Mouse (Mus musculus): Measurements from ENCODE around the gene Vps8. TPM values are rescaled to one million over a fixed set of nuclear protein-coding genes. Genes with fewer than 3 reads are reported as not detected.
"Not testable (repeated sequence)": the region's sequence is repeated elsewhere in the genome, so short reads cannot be mapped to it uniquely, and the experiment has no call there.

The Vps8 gene
- polyA plus RNA-seq, 1 experiment from 2014 or later: 13.7 TPM

GRCm38 (mm10) chr16:21646496-21646895 is 223.6 kb downstream of the Vps8 start:
- WGBS: 79% methylated on average over 3 of the region's 3 CpGs
- Histone ChIP-seq H3K27ac (no peak overlapping the region), H3K27me3 (ENCODE audit: low read depth, poor library complexity, severe bottlenecking) (no peaks in the 10 kb centered on the region), H3K4me1 (peaks cover 16% of the 10 kb centered on the region), H3K4me3 (no peak overlapping the region), H3K9me3 (replicated peaks) (no peaks in the 10 kb centered on the region), H3K36me3 (peaks cover 1% of the 10 kb centered on the region; the same call in 1 of the 2 replicates)
- DNase-seq (ENCODE audit: low spot score): no peak

GRCm38 (mm10) chr16:21648800-21649199 is 225.9 kb downstream of the Vps8 start:
- Histone ChIP-seq H3K9me3 (replicated peaks) (no peaks in the 10 kb centered on the region), H3K27ac (no peak overlapping the region), H3K36me3 (no peaks in the 10 kb centered on the region), H3K4me3 (no peak overlapping the region), H3K27me3 (ENCODE audit: low read depth, poor library complexity, severe bottlenecking) (no peaks in the 10 kb centered on the region), H3K4me1 (peaks cover 17% of the 10 kb centered on the region)
- DNase-seq (ENCODE audit: low spot score): no peak
- WGBS: 89% methylated on average over 4 of the region's 4 CpGs

- no peaks in the 10 kb centered on the region for H3K9me3 ChIP-seq (replicated peaks)
- no peak for DNase-seq (ENCODE audit: low spot score)
- H3K27me3 ChIP-seq (ENCODE audit: low read depth, poor library complexity, severe bottlenecking): no peaks in the 10 kb centered on the region
- WGBS: 93% methylated on average over 3 of the region's 3 CpGs
- H3K4me3 ChIP-seq: no peak overlapping the region
- H3K27ac ChIP-seq: no peak overlapping the region
- H3K4me1 ChIP-seq: peaks cover 8% of the 10 kb centered on the region
- H3K36me3 ChIP-seq: no peaks in the 10 kb centered on the region
Observed at GRCm38 (mm10) chr16:21650289-21650688, 227.4 kb downstream of the Vps8 start.

GRCm38 (mm10) chr16:21651161-21651560 is 228.2 kb downstream of the Vps8 start:
- no peak overlapping the region for H3K27ac ChIP-seq
- DNase-seq (ENCODE audit: low spot score): no peak
- no peaks in the 10 kb centered on the region for H3K9me3 ChIP-seq (replicated peaks)
- no peaks in the 10 kb centered on the region for H3K36me3 ChIP-seq
- H3K4me3 ChIP-seq: no peak overlapping the region
- 83% methylated on average over 4 of the region's 4 CpGs for WGBS
- H3K27me3 ChIP-seq (ENCODE audit: low read depth, poor library complexity, severe bottlenecking): no peaks in the 10 kb centered on the region
- H3K4me1 ChIP-seq: peaks cover 8% of the 10 kb centered on the region

- H3K9me3 ChIP-seq (replicated peaks): no peaks in the 10 kb centered on the region
- 78% methylated on average over 15 of the region's 15 CpGs for WGBS
- peaks cover 8% of the 10 kb centered on the region for H3K4me1 ChIP-seq
- no peak for DNase-seq (ENCODE audit: low spot score)
- H3K36me3 ChIP-seq: no peaks in the 10 kb centered on the region
- H3K27ac ChIP-seq: no peak overlapping the region
- H3K27me3 ChIP-seq (ENCODE audit: low read depth, poor library complexity, severe bottlenecking): no peaks in the 10 kb centered on the region
- no peak overlapping the region for H3K4me3 ChIP-seq
Observed at GRCm38 (mm10) chr16:21653151-21653550, 230.2 kb downstream of the Vps8 start.

- DNase-seq (ENCODE audit: low spot score): peak; percentile 21
- Histone ChIP-seq H3K27ac (no peak overlapping the region), H3K36me3 (no peaks in the 10 kb centered on the region), H3K4me3 (no peak overlapping the region), H3K9me3 (replicated peaks) (no peaks in the 10 kb centered on the region), H3K27me3 (ENCODE audit: low read depth, poor library complexity, severe bottlenecking) (no peaks in the 10 kb centered on the region), H3K4me1 (peaks cover 8% of the 10 kb centered on the region)
- 91% methylated on average over 5 of the region's 5 CpGs for WGBS
Observed at GRCm38 (mm10) chr16:21654384-21654783, 231.5 kb downstream of the Vps8 start.

- H3K36me3 ChIP-seq: no peaks in the 10 kb centered on the region
- no peaks in the 10 kb centered on the region for H3K27me3 ChIP-seq (ENCODE audit: low read depth, poor library complexity, severe bottlenecking)
- no peak overlapping the region for H3K4me3 ChIP-seq
- H3K4me1 ChIP-seq: peaks cover 8% of the 10 kb centered on the region
- H3K27ac ChIP-seq: no peak overlapping the region
- no peaks in the 10 kb centered on the region for H3K9me3 ChIP-seq (replicated peaks)
- peak; percentile 16 for DNase-seq (ENCODE audit: low spot score)
- WGBS: 61% methylated on average over 6 of the region's 6 CpGs
Observed at GRCm38 (mm10) chr16:21655291-21655690, 232.4 kb downstream of the Vps8 start.

GRCm38 (mm10) chr16:21655961-21656360 is 233.0 kb downstream of the Vps8 start:
- H3K27me3 ChIP-seq (ENCODE audit: low read depth, poor library complexity, severe bottlenecking): no peaks in the 10 kb centered on the region
- no peaks in the 10 kb centered on the region for H3K9me3 ChIP-seq (replicated peaks)
- 95% methylated on average over 9 of the region's 9 CpGs for WGBS
- H3K27ac ChIP-seq: no peak overlapping the region
- no peak for DNase-seq (ENCODE audit: low spot score)
- H3K36me3 ChIP-seq: no peaks in the 10 kb centered on the region
- no peak overlapping the region for H3K4me3 ChIP-seq
- peaks cover 8% of the 10 kb centered on the region for H3K4me1 ChIP-seq

GRCm38 (mm10) chr16:21664633-21665363 is 241.9 kb downstream of the Vps8 start:
- H3K27ac ChIP-seq: no peak overlapping the region

GRCm38 (mm10) chr16:21665423-21665986 is 242.6 kb downstream of the Vps8 start:
- H3K27me3 ChIP-seq (ENCODE audit: low read depth, poor library complexity, severe bottlenecking): peaks cover 33% of the 10 kb centered on the region
- DNase-seq (ENCODE audit: low spot score): no peak
- H3K9me3 ChIP-seq (replicated peaks): no peaks in the 10 kb centered on the region
- H3K27ac ChIP-seq: no peak overlapping the region
- no peaks in the 10 kb centered on the region for H3K4me1 ChIP-seq
- no peak overlapping the region for H3K4me3 ChIP-seq
- 27% methylated on average over 4 of the region's 4 CpGs for WGBS
- H3K36me3 ChIP-seq: no peaks in the 10 kb centered on the region

More at GRCm38 (mm10) chr16:21664633-21665363, 241.9 kb downstream of the Vps8 start:
- H3K9me3 ChIP-seq (replicated peaks): no peaks in the 10 kb centered on the region
- no peaks in the 10 kb centered on the region for H3K36me3 ChIP-seq
- no peak for DNase-seq (ENCODE audit: low spot score)
- H3K4me1 ChIP-seq: no peaks in the 10 kb centered on the region
- H3K27me3 ChIP-seq (ENCODE audit: low read depth, poor library complexity, severe bottlenecking): peaks cover 33% of the 10 kb centered on the region
- 24% methylated on average over 18 of the region's 18 CpGs for WGBS
- no peak overlapping the region for H3K4me3 ChIP-seq

GRCm38 (mm10) chr16:21671878-21672277 is 249.0 kb downstream of the Vps8 start:
- no peak for DNase-seq (ENCODE audit: low spot score)
- WGBS: 89% methylated on average over 4 of the region's 4 CpGs
- no peaks in the 10 kb centered on the region for H3K9me3 ChIP-seq (replicated peaks)

GRCm38 (mm10) chr16:21673046-21673445 is 250.1 kb downstream of the Vps8 start:
- not testable (repeated sequence) for H3K9me3 ChIP-seq (replicated peaks); H3K27me3 ChIP-seq (ENCODE audit: low read depth, poor library complexity, severe bottlenecking); H3K36me3 ChIP-seq; H3K4me1 ChIP-seq; H3K4me3 ChIP-seq; H3K27ac ChIP-seq; DNase-seq (ENCODE audit: low spot score)

More at GRCm38 (mm10) chr16:21671878-21672277, 249.0 kb downstream of the Vps8 start:
- Histone ChIP-seq H3K27me3 (ENCODE audit: low read depth, poor library complexity, severe bottlenecking) (no peaks in the 10 kb centered on the region), H3K27ac (no peak overlapping the region), H3K36me3 (no peaks in the 10 kb centered on the region), H3K4me3 (no peak overlapping the region), H3K4me1 (no peaks in the 10 kb centered on the region)

- not testable (repeated sequence) for H3K27ac ChIP-seq; H3K27me3 ChIP-seq (ENCODE audit: low read depth, poor library complexity, severe bottlenecking); H3K4me1 ChIP-seq; DNase-seq (ENCODE audit: low spot score); H3K4me3 ChIP-seq; H3K9me3 ChIP-seq (replicated peaks); H3K36me3 ChIP-seq
- 97% methylated on average over 1 of the region's 1 CpGs for WGBS
Observed at GRCm38 (mm10) chr16:21673651-21674050, 250.7 kb downstream of the Vps8 start.
